Mouse (Mus musculus): ENCODE measurements around the gene Ctcf.

- TF ChIP-seq CTCF (IDR thresholded peaks at IDR 0.05; ENCODE audit: control insufficient read depth, insufficient read depth, low read length) (no peak), POLR2A (IDR thresholded peaks at IDR 0.05; ENCODE audit: borderline replicate concordance, control insufficient read depth, low read depth, low read length) (no peak)
These were observed 16.2 kb upstream of the Ctcf start for GRCm38 (mm10) chr8:105620211-105620610.
